Mouse (Mus musculus) cerebellum, adult 2 months (tissue): ENCODE data around the gene Mea1.

Source experiments
- CTCF ChIP-seq: fragments of 200-500 bp; IDR thresholded peaks from 2 replicates; pipeline ENCODE4 v1.5.1; 2011; ENCODE audit warnings: low read depth, mild to moderate bottlenecking, control low read depth, low read length, moderate library complexity, borderline replicate concordance; ENCODE audit not compliant: insufficient read depth
- POLR2A ChIP-seq: fragments of 200-500 bp; IDR thresholded peaks from 2 replicates; pipeline ENCODE4 v1.6.1; 2011; ENCODE audit warnings: low read length, control low read depth, borderline replicate concordance; ENCODE audit not compliant: insufficient read depth

- TF ChIP-seq CTCF (no peak), POLR2A (no peak)
Measured at GRCm38 (mm10) chr17:46714756-46715481, 36.3 kb downstream of the Mea1 start.
